Mouse (Mus musculus) megakaryocyte progenitor cell, adult 5-6 weeks (primary cell): ENCODE results near the gene Tgif2. TPM values are rescaled to one million over a fixed set of nuclear protein-coding genes. Genes with fewer than 3 reads are reported as not detected.
A peak's percentile ranks its signal among the peaks of the same experiment; 100 is the strongest.
"Not testable (repeated sequence)": the region's sequence is repeated elsewhere in the genome, so short reads cannot be mapped to it uniquely, and the experiment has no call there.

Experiments
- ATAC-seq: replicated peaks from 2 replicates; pipeline ENCODE4 v1.8.0; 2016; ENCODE audit warnings: mild to moderate bottlenecking, moderate TSS enrichment, inconsistent platforms; ENCODE audit not compliant: poor library complexity
- total RNA-seq, 2 experiments: library from RNA; stranded (forward) in 1 of 2; stranded (reverse) in 1 of 2; fragments of 157-497, 149-512 nt in 1 of 2; fragments of 200-1000 nt in 1 of 2; gene quantifications; 2 replicates each; pipeline versions ENCODE4 v1.2.3 to v1.2.4; 2015 to 2017

The Tgif2 gene
- total RNA-seq, 2 experiments from 2014 or later = 7.9 to 10.7 TPM

DNA sequence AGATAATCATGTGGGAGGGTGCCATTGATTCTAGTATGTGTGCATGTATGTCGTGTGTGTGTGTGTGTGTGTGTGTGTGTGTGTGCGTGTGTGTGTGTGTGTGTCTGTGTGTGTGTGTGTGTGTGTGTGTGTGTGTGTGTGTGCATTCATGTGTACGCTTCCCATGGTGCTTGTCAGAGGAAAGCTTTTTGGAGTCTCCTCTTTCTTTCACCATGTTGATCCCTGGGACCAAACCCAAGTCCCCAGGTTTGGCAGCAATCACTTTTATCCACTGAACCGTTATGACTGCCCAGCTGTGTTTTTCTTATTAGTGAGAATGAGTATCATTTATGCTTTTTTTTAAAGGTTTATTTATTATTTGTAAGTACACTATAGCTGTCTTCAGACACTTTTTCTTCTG is 62.6 kb downstream of the Tgif2 start:
- not testable (repeated sequence) for ATAC-seq

DNA sequence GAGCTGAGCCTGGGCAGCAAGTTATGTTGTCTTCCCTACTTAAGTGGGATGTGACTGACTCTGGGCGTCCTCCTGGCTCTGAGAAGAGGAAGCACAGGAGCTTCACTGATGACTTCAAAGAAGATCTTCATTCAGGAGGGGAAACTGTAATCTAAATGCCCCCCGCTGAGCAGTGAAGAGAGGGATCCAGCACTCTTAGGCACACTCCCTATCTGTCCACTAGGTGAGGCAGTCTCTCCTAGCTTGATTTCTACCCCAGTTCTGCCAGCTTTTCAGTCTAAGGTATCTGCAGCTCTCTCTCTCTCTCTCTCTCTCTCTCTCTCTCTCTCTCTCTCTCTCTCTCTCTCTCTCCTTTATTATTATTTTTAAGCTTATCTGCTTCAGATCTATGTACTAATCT is 63.6 kb downstream of the Tgif2 start:
- ATAC-seq = peak; percentile 65; the same call in 1 of the 2 replicates

Other genes with a start within 250 kb of the Tgif2 start
- 17.5 and 18.1 TPM in 2 replicates for gene Dlgap4, start 226.3 kb upstream of the Tgif2 start, total RNA-seq (2015)
- 5.9 and 13.6 TPM in 2 replicates for gene Dlgap4, start 226.3 kb upstream of the Tgif2 start, total RNA-seq (2017)
- gene Myl9, start 64.6 kb upstream of the Tgif2 start, total RNA-seq (2015) = not detected in 2 replicates
- not detected in 2 replicates for gene Myl9, start 64.6 kb upstream of the Tgif2 start, total RNA-seq (2017)
- 0.42 and 3.0 TPM in 2 replicates for gene 4930518I15Rik, start 17.9 kb downstream of the Tgif2 start, total RNA-seq (2015)
- 1.2 TPM in 1 of 2 replicates, not detected in the other for gene 4930518I15Rik, start 17.9 kb downstream of the Tgif2 start, total RNA-seq (2017)
- gene Rab5if, start 23.1 kb downstream of the Tgif2 start, total RNA-seq (2015) = 377 and 404 TPM in 2 replicates
- gene Rab5if, start 23.1 kb downstream of the Tgif2 start, total RNA-seq (2017) = 204 and 210 TPM in 2 replicates
- 0.10 and 0.57 TPM in 2 replicates for gene Sla2, start 47.2 kb downstream of the Tgif2 start, total RNA-seq (2015)
- 0.37 and 0.92 TPM in 2 replicates for gene Sla2, start 47.2 kb downstream of the Tgif2 start, total RNA-seq (2017)
- 24.9 and 27.1 TPM in 2 replicates for gene Ndrg3, start 152.0 kb downstream of the Tgif2 start, total RNA-seq (2015)
- gene Ndrg3, start 152.0 kb downstream of the Tgif2 start, total RNA-seq (2017) = 24.2 and 28.5 TPM in 2 replicates
- 15.0 and 17.1 TPM in 2 replicates for gene Dsn1, start 167.1 kb downstream of the Tgif2 start, total RNA-seq (2015)
- gene Dsn1, start 167.1 kb downstream of the Tgif2 start, total RNA-seq (2017) = 68.2 and 78.2 TPM in 2 replicates
- 1.9 and 2.9 TPM in 2 replicates for gene Soga1, start 239.2 kb downstream of the Tgif2 start, total RNA-seq (2015)
- gene Soga1, start 239.2 kb downstream of the Tgif2 start, total RNA-seq (2017) = 2.3 and 2.4 TPM in 2 replicates
- not detected in 2 replicates for gene Tldc2, start 247.0 kb downstream of the Tgif2 start, total RNA-seq (2015)
- gene Tldc2, start 247.0 kb downstream of the Tgif2 start, total RNA-seq (2017) = not detected in 2 replicates